Mouse (Mus musculus): ENCODE measurements at regions not wholly inside any gene's neighbourhood (a gene's known extent, or its start where the extent isn't known, plus 50 kb on each side); places are given as distances from the start of the nearest gene placed in this dataset.

- peak; percentile 54 for DNase-seq (ENCODE audit: extremely low read depth)
- H3K36me3 ChIP-seq (replicated peaks in 1 of 2; ENCODE audit: control insufficient read depth in 1 of 2, insufficient read depth in 1 of 2, low read length in 1 of 2), result no peaks in the 10 kb centered on the region
- H3K9me3 ChIP-seq (replicated peaks; ENCODE audit: low read length), result no peaks in the 10 kb centered on the region
- no peak overlapping the region for H3K27ac ChIP-seq (ENCODE audit: insufficient read depth, low read depth)
- no peak overlapping the region for H3K4me3 ChIP-seq (replicated peaks in 1 of 3; ENCODE audit: low read depth in 2 of 3, low read length in 2 of 3, poor library complexity in 1 of 3)
- H3K9ac ChIP-seq (ENCODE audit: insufficient read depth, low read depth), result no peak overlapping the region
- TF ChIP-seq EP300 (IDR thresholded peaks at IDR 0.05; ENCODE audit: low read length), result no peak
- no peak for TF ChIP-seq MAX (IDR thresholded peaks at IDR 0.05; ENCODE audit: low read length)
- no peak for TF ChIP-seq USF1 (IDR thresholded peaks at IDR 0.05; ENCODE audit: low read depth, low read length)
- no peak for TF ChIP-seq ZMIZ1 (IDR thresholded peaks at IDR 0.05; ENCODE audit: low read depth, low read length)
- TF ChIP-seq POLR2A (IDR thresholded peaks at IDR 0.05; ENCODE audit: low read depth, low read length), result no peak
- TF ChIP-seq HCFC1 (IDR thresholded peaks at IDR 0.05; ENCODE audit: low read depth, low read length), result no peak
- no peak for TF ChIP-seq JUN (IDR thresholded peaks at IDR 0.05; ENCODE audit: insufficient read depth, low read depth, low read length)
- no peak for TF ChIP-seq MEF2A (IDR thresholded peaks at IDR 0.05; ENCODE audit: borderline replicate concordance, low read depth, low read length)
- no peak for TF ChIP-seq ELF1 (IDR thresholded peaks at IDR 0.05; ENCODE audit: low read depth, low read length)
- TF ChIP-seq UBTF (IDR thresholded peaks at IDR 0.05; ENCODE audit: low read depth, low read length), result no peak
- no peak for TF ChIP-seq KAT2A (IDR thresholded peaks at IDR 0.05; ENCODE audit: insufficient replicate concordance, low read length)
- no peak for TF ChIP-seq BHLHE40 (IDR thresholded peaks at IDR 0.05; ENCODE audit: low read depth, low read length)
- no peak for TF ChIP-seq MAFK (IDR thresholded peaks at IDR 0.05; ENCODE audit: insufficient replicate concordance, low read length)
- no peak for TF ChIP-seq CTCF (conservative IDR thresholded peaks at IDR 0.05 in 1 of 2, IDR thresholded peaks at IDR 0.05 in 1 of 2; ENCODE audit: low read depth in 2 of 2, low read length in 2 of 2)
- TF ChIP-seq TBP (conservative IDR thresholded peaks at IDR 0.05; ENCODE audit: low read depth, low read length), result no peak
- H3K4me2 ChIP-seq (ENCODE audit: insufficient read depth, low read depth, poor library complexity, severe bottlenecking), result no peak overlapping the region
- H3K4me1 ChIP-seq (ENCODE audit: control insufficient read depth in 1 of 2, insufficient read depth in 2 of 2), result peaks cover 0 to 68% of the 10 kb centered on the region in 2 experiments; a peak in 2 of 4 replicates
- H3K27me3 ChIP-seq (replicated peaks), result no peaks in the 10 kb centered on the region
- H3K79me2 ChIP-seq (replicated peaks; ENCODE audit: control insufficient read depth, extremely low read depth, insufficient read depth, poor library complexity, severe bottlenecking), result no peaks in the 10 kb centered on the region
- dilution Hi-C loops (cut with MboI; ENCODE audit: extremely low pct_ligation_motif_present, extremely low pct_unique_long_range_greater_than_20kb, low sequenced_read_pairs) (no loop called here), in situ Hi-C loops (cut with MboI; ENCODE audit: low pct_ligation_motif_present, low pct_unique_long_range_greater_than_20kb, low sequenced_read_pairs) (no loop called here)
These were observed 456.3 kb downstream of the Cenpc1 start for GRCm38 (mm10) chr5:85609104-85609503.

- Histone ChIP-seq H3K79me2 (replicated peaks; ENCODE audit: control insufficient read depth, extremely low read depth, insufficient read depth, poor library complexity, severe bottlenecking) (no peaks in the 10 kb centered on the region), H3K9me3 (replicated peaks; ENCODE audit: low read length) (no peaks in the 10 kb centered on the region), H3K4me1 (ENCODE audit: control insufficient read depth in 1 of 2, insufficient read depth in 2 of 2) (peaks cover 0 to 11% of the 10 kb centered on the region in 2 experiments; a peak in 1 of 4 replicates), H3K27ac (ENCODE audit: insufficient read depth, low read depth) (no peak overlapping the region), H3K27me3 (replicated peaks) (no peaks in the 10 kb centered on the region), H3K9ac (ENCODE audit: insufficient read depth, low read depth) (no peak overlapping the region), H3K4me2 (ENCODE audit: insufficient read depth, low read depth, poor library complexity, severe bottlenecking) (no peak overlapping the region), H3K4me3 (replicated peaks in 1 of 3; ENCODE audit: low read depth in 2 of 3, low read length in 2 of 3, poor library complexity in 1 of 3) (no peak overlapping the region), H3K36me3 (replicated peaks in 1 of 2; ENCODE audit: control insufficient read depth in 1 of 2, insufficient read depth in 1 of 2, low read length in 1 of 2) (no peaks in the 10 kb centered on the region)
- in situ Hi-C loops (cut with MboI; ENCODE audit: low pct_ligation_motif_present, low pct_unique_long_range_greater_than_20kb, low sequenced_read_pairs) (loop anchor here (25.0 kb wide), 2 partner anchors 164 to 339 kb away; no protein-coding TSS in a partner anchor), dilution Hi-C loops (cut with MboI; ENCODE audit: extremely low pct_ligation_motif_present, extremely low pct_unique_long_range_greater_than_20kb, low sequenced_read_pairs) (no loop called here)
- TF ChIP-seq EP300 (IDR thresholded peaks at IDR 0.05; ENCODE audit: low read length) (no peak), CTCF (conservative IDR thresholded peaks at IDR 0.05 in 1 of 2, IDR thresholded peaks at IDR 0.05 in 1 of 2; ENCODE audit: low read depth in 2 of 2, low read length in 2 of 2) (no peak), TCF12 (IDR thresholded peaks at IDR 0.05; ENCODE audit: low read depth, low read length) (no peak), MEF2A (IDR thresholded peaks at IDR 0.05; ENCODE audit: borderline replicate concordance, low read depth, low read length) (no peak), ZMIZ1 (IDR thresholded peaks at IDR 0.05; ENCODE audit: low read depth, low read length) (no peak), RCOR1 (conservative IDR thresholded peaks at IDR 0.05; ENCODE audit: low read depth, low read length) (no peak), E2F4 (IDR thresholded peaks at IDR 0.05; ENCODE audit: insufficient replicate concordance, low read depth, low read length) (no peak), HCFC1 (IDR thresholded peaks at IDR 0.05; ENCODE audit: low read depth, low read length) (no peak), POLR2A (IDR thresholded peaks at IDR 0.05; ENCODE audit: low read depth, low read length) (no peak), NRF1 (IDR thresholded peaks at IDR 0.05; ENCODE audit: low read depth, low read length) (no peak), ZC3H11A (IDR thresholded peaks at IDR 0.05; ENCODE audit: low read depth, low read length) (no peak), GABPA (IDR thresholded peaks at IDR 0.05; ENCODE audit: insufficient replicate concordance, low read depth, low read length) (no peak)
- no peak for DNase-seq (ENCODE audit: extremely low read depth)
These were observed 467.2 kb downstream of the Cenpc1 start for GRCm38 (mm10) chr5:85598164-85598563.

Data from CH12.LX (cell line).